Mouse (Mus musculus): ENCODE measurements around the gene Lce1k. TPM values are rescaled to one million over a fixed set of nuclear protein-coding genes. Genes with fewer than 3 reads are reported as not detected.
"Not testable (repeated sequence)": the region's sequence is repeated elsewhere in the genome, so short reads cannot be mapped to it uniquely, and the experiment has no call there.

Lce1k gene
- not detected in 2 replicates for polyA plus RNA-seq (2015; fragmentation: Nextera tagmentation; extraction: Ambion mirVana)

DNA sequence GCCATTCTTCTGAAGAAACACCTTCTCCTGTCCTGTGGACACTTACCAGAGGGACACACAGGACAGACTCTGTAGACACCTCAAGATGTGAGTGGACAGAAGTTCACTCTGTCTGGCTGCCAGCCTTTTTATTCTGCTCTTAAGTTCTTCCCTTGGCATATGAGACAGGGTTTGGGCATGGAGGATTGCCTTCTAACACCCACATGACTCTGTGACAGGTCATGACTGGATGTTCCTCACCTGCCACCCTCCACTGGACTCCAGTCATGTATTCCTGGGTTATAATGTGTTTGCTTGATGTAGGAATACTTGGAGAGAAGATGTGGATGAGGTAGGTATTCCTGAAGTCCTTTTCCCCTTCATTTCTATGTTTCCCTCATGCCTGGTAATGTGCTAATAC, at the start of gene Lce1k:
Lce1k (minus strand) TSS at position 101 of the 400 bp plus-strand sequence.
- no peaks in the 10 kb centered on the region for H3K27me3 ChIP-seq (replicated peaks)
- H3K4me3 ChIP-seq (replicated peaks) = no peak within 1 kb of the TSS
- no peak within 1 kb of the TSS for H3K9ac ChIP-seq (replicated peaks)
- H3K27ac ChIP-seq (replicated peaks) = no peak within 1 kb of the TSS
- H3K4me2 ChIP-seq = no peak within 1 kb of the TSS
- no peaks in the 10 kb centered on the region for H3K4me1 ChIP-seq
- ATAC-seq (ENCODE audit: low FRiP score) = no peak
- H3K36me3 ChIP-seq = no peaks in the 10 kb centered on the region
- no peaks in the 10 kb centered on the region for H3K9me3 ChIP-seq (replicated peaks)

- 79% methylated on average over 3 of the region's 3 CpGs for WGBS
- no peaks in the 10 kb centered on the region for H3K27me3 ChIP-seq (replicated peaks)
- no peak within 1 kb of the TSS for H3K4me2 ChIP-seq
- H3K4me1 ChIP-seq = no peaks in the 10 kb centered on the region
- no peak for ATAC-seq (ENCODE audit: low FRiP score)
- no peak within 1 kb of the TSS for H3K4me3 ChIP-seq (replicated peaks)
- H3K27ac ChIP-seq (replicated peaks) = no peak within 1 kb of the TSS
- no peaks in the 10 kb centered on the region for H3K36me3 ChIP-seq
- no peak within 1 kb of the TSS for H3K9ac ChIP-seq (replicated peaks)
- H3K9me3 ChIP-seq (replicated peaks) = no peaks in the 10 kb centered on the region
These were observed 43.5 kb upstream of the Lce1k start, which contains the start of gene Lce1l for GRCm38 (mm10) chr3:92851186-92851585. Lce1l (minus strand) TSS chr3:92851286.

DNA sequence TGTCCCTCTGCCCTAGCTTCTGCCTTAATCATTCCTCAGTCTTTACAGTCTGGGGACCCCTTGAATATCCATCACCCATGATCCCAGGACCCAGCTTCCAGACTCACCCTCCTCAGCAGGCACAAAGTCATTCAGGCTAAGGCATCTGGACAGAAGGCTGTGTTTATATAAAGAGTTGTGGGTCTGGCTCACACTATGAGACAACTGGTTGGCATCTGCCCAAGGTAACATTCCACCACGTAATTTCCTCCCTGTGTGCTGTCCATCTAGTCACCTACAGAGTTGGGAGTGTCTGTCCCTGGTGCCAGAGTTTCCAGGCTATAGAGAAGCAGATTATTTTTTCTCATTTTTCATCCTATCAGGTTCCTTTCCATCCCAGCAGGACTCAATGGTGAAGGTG, 19.4 kb upstream of the Lce1k start, which contains the start of gene Kprp:
Kprp (minus strand) TSS at position 140 of the 400 bp plus-strand sequence.
- no peak for ATAC-seq (ENCODE audit: low FRiP score)
- 61% methylated on average over 1 of the region's 1 CpGs for WGBS
- H3K4me3 ChIP-seq (replicated peaks) = no peak within 1 kb of the TSS
- no peak within 1 kb of the TSS for H3K27ac ChIP-seq (replicated peaks)
- H3K9me3 ChIP-seq (replicated peaks) = no peaks in the 10 kb centered on the region
- H3K4me2 ChIP-seq = no peak within 1 kb of the TSS
- no peak within 1 kb of the TSS for H3K9ac ChIP-seq (replicated peaks)
- no peaks in the 10 kb centered on the region for H3K36me3 ChIP-seq
- H3K27me3 ChIP-seq (replicated peaks) = no peaks in the 10 kb centered on the region
- no peaks in the 10 kb centered on the region for H3K4me1 ChIP-seq

DNA sequence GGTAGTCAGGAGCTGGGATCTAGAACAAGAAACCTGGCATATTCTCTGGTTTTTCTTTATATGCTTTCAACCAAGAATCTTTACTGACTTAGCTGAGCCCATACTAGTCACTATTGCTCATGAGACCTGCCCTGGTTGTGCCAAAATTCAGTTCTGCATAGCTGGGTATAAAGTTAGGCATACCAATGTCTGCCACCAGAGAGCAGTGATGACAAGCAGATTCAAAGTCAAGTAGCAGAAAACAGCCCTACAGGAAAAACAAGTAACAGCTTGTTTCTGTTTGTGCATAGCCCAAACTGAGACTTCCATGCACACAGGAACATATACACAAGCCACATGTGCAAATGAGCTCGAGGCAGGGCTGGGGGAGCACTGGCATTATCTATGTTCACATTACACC, 18.1 kb upstream of the Lce1k start:
- Histone ChIP-seq H3K27ac (replicated peaks) (no peak overlapping the region), H3K9ac (replicated peaks) (no peak overlapping the region), H3K27me3 (replicated peaks) (no peaks in the 10 kb centered on the region), H3K9me3 (replicated peaks) (no peaks in the 10 kb centered on the region), H3K4me3 (replicated peaks) (no peak overlapping the region), H3K36me3 (no peaks in the 10 kb centered on the region), H3K4me2 (no peak overlapping the region), H3K4me1 (no peaks in the 10 kb centered on the region)
- WGBS = 34% methylated on average over 1 of the region's 1 CpGs
- no peak for ATAC-seq (ENCODE audit: low FRiP score)

DNA sequence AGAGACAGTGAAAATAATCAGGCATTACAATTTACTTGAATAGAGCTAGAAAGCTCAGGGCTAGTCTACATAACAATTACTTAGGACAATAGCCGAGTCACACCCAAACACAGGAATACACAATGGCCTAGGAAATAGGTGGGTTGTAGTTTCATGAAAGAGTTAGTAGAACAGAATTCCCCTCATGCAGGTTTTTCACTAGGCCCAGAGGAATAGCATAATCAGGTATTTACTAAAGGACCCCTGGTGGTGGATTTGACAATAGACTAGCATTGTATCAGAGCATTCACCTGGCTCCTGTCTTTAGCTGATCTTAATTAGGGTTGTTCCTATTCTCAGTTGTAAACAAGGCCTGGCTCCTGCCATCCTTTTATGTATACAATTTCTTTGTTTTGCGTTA, 8.3 kb upstream of the Lce1k start:
- not testable (repeated sequence) for H3K4me2 ChIP-seq; ATAC-seq (ENCODE audit: low FRiP score); H3K9ac ChIP-seq (replicated peaks); H3K27ac ChIP-seq (replicated peaks); H3K27me3 ChIP-seq (replicated peaks); H3K9me3 ChIP-seq (replicated peaks); H3K4me1 ChIP-seq; H3K36me3 ChIP-seq; H3K4me3 ChIP-seq (replicated peaks)
- 93% methylated on average over 2 of the region's 2 CpGs for WGBS

DNA sequence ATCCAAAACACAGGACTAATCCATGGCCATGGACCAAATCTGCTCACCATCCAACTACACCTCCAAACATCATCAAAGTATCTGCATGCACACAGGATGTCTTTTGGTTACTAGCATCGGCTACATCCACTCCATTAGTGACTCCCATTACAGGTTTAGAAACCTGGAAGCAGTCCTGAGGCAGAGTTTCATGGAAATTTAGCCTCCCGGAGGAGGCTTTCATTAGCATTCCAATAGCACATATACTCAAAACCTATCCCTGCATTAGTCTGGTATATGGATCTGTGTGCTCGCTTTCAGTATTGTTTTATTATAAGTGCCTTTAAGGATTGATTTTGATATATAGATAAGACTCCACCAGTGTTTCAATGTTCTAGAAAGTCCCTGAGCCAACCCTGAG, 7.9 kb upstream of the Lce1k start:
- WGBS = 92% methylated on average over 3 of the region's 3 CpGs
- Histone ChIP-seq H3K36me3 (no peaks in the 10 kb centered on the region), H3K27ac (replicated peaks) (no peak overlapping the region), H3K4me1 (no peaks in the 10 kb centered on the region), H3K9me3 (replicated peaks) (no peaks in the 10 kb centered on the region), H3K4me3 (replicated peaks) (no peak overlapping the region), H3K9ac (replicated peaks) (no peak overlapping the region), H3K4me2 (no peak overlapping the region), H3K27me3 (replicated peaks) (no peaks in the 10 kb centered on the region)
- no peak for ATAC-seq (ENCODE audit: low FRiP score)

DNA sequence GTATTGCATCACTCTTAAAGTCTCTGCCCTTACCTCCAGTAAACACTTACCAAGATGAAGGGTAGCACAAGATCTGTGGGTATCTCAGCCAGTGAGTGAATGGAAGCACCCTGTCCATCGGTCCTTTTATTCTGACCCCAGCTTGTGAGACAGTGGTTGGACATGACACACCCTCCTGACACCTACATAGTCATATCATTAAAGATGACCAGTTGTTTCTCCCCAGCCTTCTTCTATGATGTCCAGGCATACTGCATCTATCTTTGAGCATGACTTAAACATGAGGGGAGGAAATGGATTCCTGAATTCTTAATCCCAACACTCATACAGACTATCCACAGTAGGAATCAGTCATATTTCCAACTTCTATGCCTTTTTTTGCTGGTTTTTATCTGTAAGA, 17.3 kb downstream of the Lce1k start, which contains the start of gene Lce1j:
Lce1j (minus strand) TSS at position 101 of the 400 bp plus-strand sequence.
- Histone ChIP-seq H3K27ac (replicated peaks) (no peak within 1 kb of the TSS), H3K4me3 (replicated peaks) (no peak within 1 kb of the TSS), H3K36me3 (no peaks in the 10 kb centered on the region), H3K9me3 (replicated peaks) (no peaks in the 10 kb centered on the region), H3K9ac (replicated peaks) (no peak within 1 kb of the TSS), H3K27me3 (replicated peaks) (no peaks in the 10 kb centered on the region), H3K4me2 (no peak within 1 kb of the TSS), H3K4me1 (no peaks in the 10 kb centered on the region)
- WGBS = 88% methylated on average over 1 of the region's 1 CpGs
- no peak for ATAC-seq (ENCODE audit: low FRiP score)

DNA sequence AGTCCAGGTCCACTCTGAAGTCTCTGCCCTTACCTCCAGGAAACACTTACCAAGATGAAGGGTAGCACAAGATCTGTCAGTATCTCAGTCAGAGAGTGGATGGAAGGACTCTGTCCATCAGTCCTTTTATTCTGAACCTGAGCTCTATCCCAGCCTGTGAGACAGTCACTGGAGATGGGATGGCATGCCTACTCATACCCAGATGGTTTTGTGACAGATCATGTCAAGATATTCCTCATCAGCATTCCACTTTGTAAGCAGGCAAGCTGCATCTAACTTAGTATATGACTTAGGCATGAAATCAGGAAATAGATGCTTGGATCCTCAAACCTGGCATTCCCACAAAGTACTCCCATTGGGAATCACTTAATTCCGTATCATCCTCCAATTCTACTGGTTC, 28.9 kb downstream of the Lce1k start, which contains the start of gene Lce1i:
Lce1i (minus strand) TSS at position 101 of the 400 bp plus-strand sequence.
- H3K9me3 ChIP-seq (replicated peaks) = no peaks in the 10 kb centered on the region
- no peak within 1 kb of the TSS for H3K27ac ChIP-seq (replicated peaks)
- no peak within 1 kb of the TSS for H3K9ac ChIP-seq (replicated peaks)
- no peak for ATAC-seq (ENCODE audit: low FRiP score)
- 86% methylated on average over 1 of the region's 1 CpGs for WGBS
- H3K36me3 ChIP-seq = no peaks in the 10 kb centered on the region
- no peak within 1 kb of the TSS for H3K4me3 ChIP-seq (replicated peaks)
- no peaks in the 10 kb centered on the region for H3K27me3 ChIP-seq (replicated peaks)
- no peaks in the 10 kb centered on the region for H3K4me1 ChIP-seq
- H3K4me2 ChIP-seq = no peak within 1 kb of the TSS

DNA sequence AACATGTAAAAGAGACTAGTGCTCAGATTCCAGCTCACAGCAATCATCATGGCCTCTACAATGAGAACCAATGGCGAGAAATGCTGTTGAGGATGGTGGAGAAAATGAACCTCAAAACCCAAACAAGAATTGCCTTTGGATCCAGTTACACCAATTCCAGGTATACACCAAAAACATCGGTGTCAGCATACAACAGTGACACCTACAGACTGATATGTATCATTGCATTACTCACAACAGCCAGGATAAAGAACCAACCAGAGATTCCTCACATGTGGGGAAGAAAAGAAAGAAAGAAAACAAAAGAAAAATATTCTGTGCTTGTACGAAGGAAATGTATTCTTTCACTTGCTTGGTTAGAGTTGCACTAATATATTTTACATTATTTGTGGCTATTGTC, 36.1 kb downstream of the Lce1k start:
- Histone ChIP-seq H3K4me2 (no peak overlapping the region), H3K27ac (replicated peaks) (no peak overlapping the region), H3K4me3 (replicated peaks) (no peak overlapping the region), H3K36me3 (no peaks in the 10 kb centered on the region), H3K4me1 (no peaks in the 10 kb centered on the region), H3K27me3 (replicated peaks) (no peaks in the 10 kb centered on the region), H3K9ac (replicated peaks) (no peak overlapping the region), H3K9me3 (replicated peaks) (no peaks in the 10 kb centered on the region)
- WGBS = 29% methylated on average over 3 of the region's 3 CpGs
- ATAC-seq (ENCODE audit: low FRiP score) = no peak

GRCm38 (mm10) chr3:92764965-92765364, 42.7 kb downstream of the Lce1k start, which contains the start of gene Lce1h:
Lce1h (minus strand) TSS chr3:92765065.
- H3K9ac ChIP-seq (replicated peaks) = no peak within 1 kb of the TSS
- H3K27me3 ChIP-seq (replicated peaks) = no peaks in the 10 kb centered on the region
- H3K4me1 ChIP-seq = no peaks in the 10 kb centered on the region
- ATAC-seq (ENCODE audit: low FRiP score) = no peak
- H3K9me3 ChIP-seq (replicated peaks) = no peaks in the 10 kb centered on the region
- H3K4me3 ChIP-seq (replicated peaks) = no peak within 1 kb of the TSS
- no peaks in the 10 kb centered on the region for H3K36me3 ChIP-seq
- no peak within 1 kb of the TSS for H3K4me2 ChIP-seq
- H3K27ac ChIP-seq (replicated peaks) = no peak within 1 kb of the TSS
- WGBS = 87% methylated on average over 1 of the region's 1 CpGs

Measured in neural tube, embryonic 15.5 days (tissue).